Mouse (Mus musculus): ENCODE results near the gene Clta. TPM values are rescaled to one million over a fixed set of nuclear protein-coding genes. Genes with fewer than 3 reads are reported as not detected.
"Not testable (repeated sequence)": the region's sequence is repeated elsewhere in the genome, so short reads cannot be mapped to it uniquely, and the experiment has no call there.

Clta gene
- total RNA-seq, 1 experiment from 2014 or later = 367 TPM

- peak; percentile 93 to 96 for ATAC-seq (replicated peaks in 1 of 2; ENCODE audit: insufficient read depth in 1 of 2, low FRiP score in 2 of 2, low TSS enrichment in 1 of 2, low read depth in 1 of 2, poor library complexity in 2 of 2, severe bottlenecking in 2 of 2)
These were observed 8.4 kb downstream of the Clta start for GRCm38 (mm10) chr4:44012376-44013367.

- no peak for ATAC-seq (replicated peaks in 1 of 2; ENCODE audit: insufficient read depth in 1 of 2, low FRiP score in 2 of 2, low TSS enrichment in 1 of 2, low read depth in 1 of 2, poor library complexity in 2 of 2, severe bottlenecking in 2 of 2)
These were observed 9.3 kb downstream of the Clta start for GRCm38 (mm10) chr4:44013391-44014070.

GRCm38 (mm10) chr4:44016071-44016470 is 11.8 kb downstream of the Clta start:
- ATAC-seq (replicated peaks in 1 of 2; ENCODE audit: insufficient read depth in 1 of 2, low FRiP score in 2 of 2, low TSS enrichment in 1 of 2, low read depth in 1 of 2, poor library complexity in 2 of 2, severe bottlenecking in 2 of 2) = no peak

- ATAC-seq (replicated peaks in 1 of 2; ENCODE audit: insufficient read depth in 1 of 2, low FRiP score in 2 of 2, low TSS enrichment in 1 of 2, low read depth in 1 of 2, poor library complexity in 2 of 2, severe bottlenecking in 2 of 2) = no peak
These were observed 12.5 kb downstream of the Clta start for GRCm38 (mm10) chr4:44016791-44017190.

GRCm38 (mm10) chr4:44022323-44022722 is 18.1 kb downstream of the Clta start:
- ATAC-seq (replicated peaks in 1 of 2; ENCODE audit: insufficient read depth in 1 of 2, low FRiP score in 2 of 2, low TSS enrichment in 1 of 2, low read depth in 1 of 2, poor library complexity in 2 of 2, severe bottlenecking in 2 of 2) = peak; percentile 37 to 45; a peak in 2 of 4 replicates

- ATAC-seq (replicated peaks in 1 of 2; ENCODE audit: insufficient read depth in 1 of 2, low FRiP score in 2 of 2, low TSS enrichment in 1 of 2, low read depth in 1 of 2, poor library complexity in 2 of 2, severe bottlenecking in 2 of 2) = no peak
These were observed 18.5 kb downstream of the Clta start for GRCm38 (mm10) chr4:44022766-44023165.

GRCm38 (mm10) chr4:44023681-44024080 is 19.4 kb downstream of the Clta start:
- ATAC-seq (replicated peaks in 1 of 2; ENCODE audit: insufficient read depth in 1 of 2, low FRiP score in 2 of 2, low TSS enrichment in 1 of 2, low read depth in 1 of 2, poor library complexity in 2 of 2, severe bottlenecking in 2 of 2) = no peak

GRCm38 (mm10) chr4:44024241-44024640 is 20.0 kb downstream of the Clta start:
- no peak for ATAC-seq (replicated peaks in 1 of 2; ENCODE audit: insufficient read depth in 1 of 2, low FRiP score in 2 of 2, low TSS enrichment in 1 of 2, low read depth in 1 of 2, poor library complexity in 2 of 2, severe bottlenecking in 2 of 2)

- ATAC-seq (replicated peaks in 1 of 2; ENCODE audit: insufficient read depth in 1 of 2, low FRiP score in 2 of 2, low TSS enrichment in 1 of 2, low read depth in 1 of 2, poor library complexity in 2 of 2, severe bottlenecking in 2 of 2) = no peak
These were observed 21.3 kb downstream of the Clta start for GRCm38 (mm10) chr4:44025570-44025969.

- no peak for ATAC-seq (replicated peaks in 1 of 2; ENCODE audit: insufficient read depth in 1 of 2, low FRiP score in 2 of 2, low TSS enrichment in 1 of 2, low read depth in 1 of 2, poor library complexity in 2 of 2, severe bottlenecking in 2 of 2)
These were observed 24.3 kb downstream of the Clta start for GRCm38 (mm10) chr4:44028303-44029135.

- ATAC-seq (replicated peaks in 1 of 2; ENCODE audit: insufficient read depth in 1 of 2, low FRiP score in 2 of 2, low TSS enrichment in 1 of 2, low read depth in 1 of 2, poor library complexity in 2 of 2, severe bottlenecking in 2 of 2) = no peak
These were observed 25.4 kb downstream of the Clta start for GRCm38 (mm10) chr4:44029661-44030066.

GRCm38 (mm10) chr4:44031521-44031920 is 27.3 kb downstream of the Clta start:
- no peak for ATAC-seq (replicated peaks in 1 of 2; ENCODE audit: insufficient read depth in 1 of 2, low FRiP score in 2 of 2, low TSS enrichment in 1 of 2, low read depth in 1 of 2, poor library complexity in 2 of 2, severe bottlenecking in 2 of 2)

- no peak for ATAC-seq (replicated peaks in 1 of 2; ENCODE audit: insufficient read depth in 1 of 2, low FRiP score in 2 of 2, low TSS enrichment in 1 of 2, low read depth in 1 of 2, poor library complexity in 2 of 2, severe bottlenecking in 2 of 2)
These were observed 32.2 kb downstream of the Clta start for GRCm38 (mm10) chr4:44036455-44036854.

- no peak for ATAC-seq (replicated peaks in 1 of 2; ENCODE audit: insufficient read depth in 1 of 2, low FRiP score in 2 of 2, low TSS enrichment in 1 of 2, low read depth in 1 of 2, poor library complexity in 2 of 2, severe bottlenecking in 2 of 2)
These were observed 36.5 kb downstream of the Clta start for GRCm38 (mm10) chr4:44040802-44041201.

- ATAC-seq (replicated peaks in 1 of 2; ENCODE audit: insufficient read depth in 1 of 2, low FRiP score in 2 of 2, low TSS enrichment in 1 of 2, low read depth in 1 of 2, poor library complexity in 2 of 2, severe bottlenecking in 2 of 2) = no peak
These were observed 38.2 kb downstream of the Clta start for GRCm38 (mm10) chr4:44042429-44042828.

- ATAC-seq (replicated peaks in 1 of 2; ENCODE audit: insufficient read depth in 1 of 2, low FRiP score in 2 of 2, low TSS enrichment in 1 of 2, low read depth in 1 of 2, poor library complexity in 2 of 2, severe bottlenecking in 2 of 2) = not testable (repeated sequence)
These were observed 38.9 kb downstream of the Clta start for GRCm38 (mm10) chr4:44043182-44043581.

GRCm38 (mm10) chr4:44044685-44045356 is 40.6 kb downstream of the Clta start:
- 0 out of 4 replicates have a peak, but pooled peaks have one; percentile 17 for ATAC-seq (replicated peaks in 1 of 2; ENCODE audit: insufficient read depth in 1 of 2, low FRiP score in 2 of 2, low TSS enrichment in 1 of 2, low read depth in 1 of 2, poor library complexity in 2 of 2, severe bottlenecking in 2 of 2)
